Mouse (Mus musculus): ENCODE data around the gene Ccdc38.

DNA sequence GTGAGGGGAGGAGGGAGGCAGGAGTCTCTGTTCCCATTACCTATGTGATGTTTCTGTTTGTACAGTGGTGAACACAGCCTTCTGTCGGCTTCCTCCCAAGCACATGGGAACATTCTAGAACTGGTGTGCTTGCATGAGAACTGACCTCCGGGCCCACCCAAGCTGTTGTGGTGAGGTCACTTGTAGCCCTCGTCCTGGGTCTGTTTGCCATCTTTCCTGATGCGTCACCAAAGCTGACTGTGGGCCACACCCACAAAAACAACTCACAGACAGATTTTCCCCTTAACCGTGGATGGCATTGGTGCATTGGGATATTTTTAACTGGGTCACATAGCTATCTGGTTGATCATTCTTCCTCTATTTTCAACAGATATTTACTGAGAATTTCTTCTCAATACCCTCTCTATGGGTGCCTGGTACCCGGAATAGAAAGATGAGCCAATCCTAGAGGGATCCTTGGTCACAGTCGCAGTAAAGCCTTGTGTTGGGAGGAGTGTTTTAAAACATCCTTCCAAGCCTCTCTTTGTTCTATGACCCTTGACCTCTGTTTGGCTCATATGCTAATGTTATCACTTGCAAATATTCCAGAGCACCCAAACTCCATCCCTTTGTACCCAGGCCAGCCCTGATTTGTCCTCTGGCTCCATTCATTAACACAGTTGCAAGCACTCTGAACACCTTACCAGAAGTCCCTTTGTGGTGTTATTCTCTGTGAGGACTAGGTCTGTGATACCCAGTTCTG, 80.2 kb downstream of the Ccdc38 start:
- TF ChIP-seq GATA1 (IDR thresholded peaks at IDR 0.05; ENCODE audit: borderline replicate concordance, low read length) (no peak), FLI1 (IDR thresholded peaks at IDR 0.05; ENCODE audit: low read length) (no peak)

Data from megakaryocyte, embryonic 14.5 days (primary cell).